Mouse (Mus musculus) thymus, adult 2 months (tissue): ENCODE results near the gene Ncbp1.

ENCODE experiments used
- CTCF ChIP-seq: fragments of 200-500 bp; IDR thresholded peaks from 2 replicates; pipeline ENCODE4 v1.5.1; 2012; ENCODE audit warnings: mild to moderate bottlenecking, control low read depth, low read length, moderate library complexity, borderline replicate concordance; ENCODE audit not compliant: control insufficient read depth, poor library complexity, insufficient read depth; ENCODE audit errors: extremely low read depth
- POLR2A ChIP-seq: fragments of 200-500 bp; IDR thresholded peaks from 2 replicates; pipeline ENCODE4 v1.6.1; 2012; ENCODE audit warnings: mild to moderate bottlenecking, low read length, control low read depth, moderate library complexity; ENCODE audit not compliant: control insufficient read depth, poor library complexity, insufficient read depth; ENCODE audit errors: extremely low read depth

DNA sequence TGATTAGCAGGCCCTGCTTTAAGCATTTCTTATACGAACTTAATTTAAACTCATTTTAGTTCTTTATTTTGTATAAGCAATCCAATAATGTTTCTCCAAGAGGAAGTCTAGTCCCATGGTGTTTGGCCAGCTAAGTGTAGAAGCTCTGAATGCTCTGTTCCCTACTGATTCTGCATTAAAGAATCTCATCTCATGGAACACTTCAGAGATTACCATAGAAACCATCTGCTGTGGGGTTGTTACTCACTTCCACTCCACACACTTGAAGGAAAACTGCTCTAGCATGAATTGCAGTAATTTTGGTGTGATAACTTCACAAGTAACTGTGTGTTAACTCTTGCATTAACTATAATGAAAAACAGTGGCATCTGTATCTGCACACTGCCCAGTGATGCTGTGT lies 8.5 kb downstream of the Ncbp1 start:
- TF ChIP-seq CTCF (no peak), POLR2A (no peak)
